Mouse (Mus musculus) kidney, embryonic 15.5 days (tissue): ENCODE results near the gene 1700092M07Rik. TPM values are rescaled to one million over a fixed set of nuclear protein-coding genes. Genes with fewer than 3 reads are reported as not detected.

Source experiments
- ATAC-seq: fragments of 200-750 bp; cut with Nextera tagmentation; replicated peaks from 2 replicates; pipeline ENCODE4 v1.8.0; 2017; ENCODE audit warnings: moderate TSS enrichment; ENCODE audit not compliant: low FRiP score
- H3K27ac ChIP-seq: fragments of 300-500 bp; sonication (generic); 2 replicates; pipeline ENCODE4 v1.5.1; 2015; ENCODE audit warnings: mild to moderate bottlenecking, inconsistent platforms
- H3K27me3 ChIP-seq: fragments of 300-500 bp; sonication (generic); 2 replicates; pipeline ENCODE4 v1.6.1; 2015; ENCODE audit warnings: inconsistent platforms
- H3K36me3 ChIP-seq: fragments of 300-500 bp; sonication (generic); 2 replicates; pipeline ENCODE4 v1.6.1; 2015; ENCODE audit warnings: inconsistent platforms
- H3K4me1 ChIP-seq: fragments of 300-500 bp; sonication (generic); 2 replicates; pipeline ENCODE4 v1.6.1; 2015; ENCODE audit warnings: inconsistent platforms
- H3K4me2 ChIP-seq: fragments of 300-500 bp; sonication (generic); 2 replicates; pipeline ENCODE4 v1.6.1; 2015; ENCODE audit warnings: moderate library complexity, mild to moderate bottlenecking, inconsistent platforms
- H3K4me3 ChIP-seq: fragments of 300-500 bp; sonication (generic); replicated peaks from 2 replicates; pipeline ENCODE4 v1.5.1; 2015; ENCODE audit warnings: mild to moderate bottlenecking, inconsistent platforms
- H3K9ac ChIP-seq: fragments of 300-500 bp; sonication (generic); 2 replicates; pipeline ENCODE4 v1.6.1; 2015; ENCODE audit warnings: mild to moderate bottlenecking, inconsistent platforms
- H3K9me3 ChIP-seq: fragments of 300-500 bp; sonication (generic); replicated peaks from 2 replicates; pipeline ENCODE4 v1.6.1; 2016; ENCODE audit warnings: inconsistent platforms
- WGBS: fragments of 180-500 bp; shearing (Covaris S2); methylation state at CpG from one replicate; pipeline ENCODE4 v1.1.7; 2015; ENCODE audit warnings: mixed read lengths; 5-methylcytosine and 5-hydroxymethylcytosine counted together
- microRNA-seq: library from miRNA; unstranded; fragments of <30 nt; microRNA quantifications from one replicate; pipeline ENCODE4, GENCODE M21; 2016
- polyA plus RNA-seq: library from polyadenylated mRNA; unstranded; fragments of >200 nt; fragmentation: Nextera tagmentation; extraction: Ambion mirVana; gene quantifications from 2 replicates; pipeline ENCODE4 v1.2.1, GENCODE M21; 2015

Gene 1700092M07Rik
- polyA plus RNA-seq, 1 experiment from 2014 or later: 2.6 TPM

DNA sequence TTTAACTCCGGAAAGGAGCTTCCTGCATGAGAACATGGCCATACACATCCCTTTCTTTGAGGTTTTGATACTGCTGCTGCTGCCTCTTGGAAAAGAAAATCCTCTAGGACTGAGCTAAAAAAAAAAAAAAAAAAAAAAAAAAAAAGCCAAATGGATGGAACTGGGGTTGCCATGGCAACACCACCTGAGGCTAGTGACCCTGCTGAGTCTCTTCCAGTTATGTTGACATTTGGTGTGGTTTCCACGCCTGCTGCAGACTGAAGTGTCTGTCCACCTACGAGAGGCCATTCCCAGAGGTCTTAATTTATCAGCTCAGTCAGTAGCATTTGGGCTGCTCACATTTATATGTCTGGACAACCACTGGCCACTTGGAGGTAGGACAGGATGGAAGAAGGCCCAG is 48.0 kb downstream of the 1700092M07Rik start:
- peaks cover 13% of the 10 kb centered on the region for H3K4me1 ChIP-seq
- WGBS: 24% methylated on average over 3 of the region's 3 CpGs
- no peak for ATAC-seq

GRCm38 (mm10) chr19:8789171-8789570 is 48.7 kb downstream of the 1700092M07Rik start:
- Histone ChIP-seq H3K27ac (no peak overlapping the region), H3K9me3 (no peaks in the 10 kb centered on the region), H3K4me3 (no peak overlapping the region), H3K9ac (no peak overlapping the region), H3K27me3 (no peaks in the 10 kb centered on the region), H3K4me1 (peaks cover 13% of the 10 kb centered on the region), H3K4me2 (no peak overlapping the region), H3K36me3 (peaks cover 37% of the 10 kb centered on the region)
- no peak for ATAC-seq
- WGBS: 52% methylated on average over 1 of the region's 1 CpGs

More for the DNA sequence above, 48.0 kb downstream of the 1700092M07Rik start:
- H3K27me3 ChIP-seq: no peaks in the 10 kb centered on the region
- no peaks in the 10 kb centered on the region for H3K9me3 ChIP-seq
- H3K4me2 ChIP-seq: no peak overlapping the region
- H3K4me3 ChIP-seq: no peak overlapping the region
- H3K9ac ChIP-seq: no peak overlapping the region
- H3K27ac ChIP-seq: no peak overlapping the region
- H3K36me3 ChIP-seq: peaks cover 36% of the 10 kb centered on the region

DNA sequence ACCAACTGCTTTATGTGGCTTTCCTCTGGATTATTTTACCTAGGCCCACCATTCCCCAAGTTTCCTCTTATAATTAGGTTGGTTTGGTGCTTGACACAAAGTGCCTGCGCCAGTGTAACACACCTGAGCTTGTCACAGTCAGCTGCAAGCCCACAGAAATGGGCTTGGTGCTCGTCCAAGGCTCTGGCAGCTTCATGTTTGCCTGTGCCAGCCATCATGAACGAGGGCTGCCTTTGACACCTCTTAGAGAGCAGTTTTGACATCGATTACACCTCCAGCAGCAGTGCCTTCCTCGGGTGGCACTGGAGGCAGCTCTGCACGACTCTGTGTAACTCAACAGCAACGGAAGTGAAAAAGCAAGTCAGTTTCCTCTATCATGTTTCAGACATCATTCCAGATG is 49.7 kb downstream of the 1700092M07Rik start:
- H3K36me3 ChIP-seq: peaks cover 45% of the 10 kb centered on the region
- no peak overlapping the region for H3K4me2 ChIP-seq
- no peak for ATAC-seq
- no peaks in the 10 kb centered on the region for H3K9me3 ChIP-seq
- peaks cover 10% of the 10 kb centered on the region for H3K4me1 ChIP-seq
- no peak overlapping the region for H3K9ac ChIP-seq
- no peak overlapping the region for H3K4me3 ChIP-seq
- no peak overlapping the region for H3K27ac ChIP-seq
- WGBS: 71% methylated on average over 7 of the region's 7 CpGs
- H3K27me3 ChIP-seq: no peaks in the 10 kb centered on the region

Small RNA genes within 50 kb of the gene (microRNA-seq; reads per million reads assigned to microRNA genes)
- not detected for gene Mir6992

Other genes with a start within 250 kb of the 1700092M07Rik start
- 6.8 and 8.3 TPM in 2 replicates for gene Slc22a8, start 149.5 kb upstream of the 1700092M07Rik start, polyA plus RNA-seq
- gene Slc22a6, start 122.7 kb upstream of the 1700092M07Rik start, polyA plus RNA-seq: 21.6 and 26.5 TPM in 2 replicates
- gene Chrm1, start 76.9 kb upstream of the 1700092M07Rik start, polyA plus RNA-seq: 0.06 and 0.14 TPM in 2 replicates
- 115 and 123 TPM in 2 replicates for gene Slc3a2, start 17.3 kb upstream of the 1700092M07Rik start, polyA plus RNA-seq
- 90.1 and 94.2 TPM in 2 replicates for gene Wdr74, start 4.9 kb upstream of the 1700092M07Rik start, polyA plus RNA-seq
- gene Stx5a, start 695 bp downstream of the 1700092M07Rik start, polyA plus RNA-seq: 132 and 145 TPM in 2 replicates
- gene Nxf1, start 16.4 kb downstream of the 1700092M07Rik start, polyA plus RNA-seq: 183 and 189 TPM in 2 replicates
- 206 and 220 TPM in 2 replicates for gene Tmem223, start 30.3 kb downstream of the 1700092M07Rik start, polyA plus RNA-seq
- 83.6 and 85.6 TPM in 2 replicates for gene Tmem179b, start 33.7 kb downstream of the 1700092M07Rik start, polyA plus RNA-seq
- gene Taf6l, start 45.7 kb downstream of the 1700092M07Rik start, polyA plus RNA-seq: 31.5 and 35.1 TPM in 2 replicates
- gene Polr2g, start 57.9 kb downstream of the 1700092M07Rik start, polyA plus RNA-seq: 172 and 187 TPM in 2 replicates
- gene Zbtb3, start 61.8 kb downstream of the 1700092M07Rik start, polyA plus RNA-seq: 5.1 and 5.7 TPM in 2 replicates
- 61.7 and 62.7 TPM in 2 replicates for gene Ttc9c, start 78.6 kb downstream of the 1700092M07Rik start, polyA plus RNA-seq
- gene Hnrnpul2, start 79.3 kb downstream of the 1700092M07Rik start, polyA plus RNA-seq: 5.6 and 6.4 TPM in 2 replicates
- gene AC129217.1, start 89.1 kb downstream of the 1700092M07Rik start, polyA plus RNA-seq: not detected in 2 replicates
- gene Bscl2, start 96.7 kb downstream of the 1700092M07Rik start, polyA plus RNA-seq: 52.1 and 58.1 TPM in 2 replicates
- 4.8 and 8.5 TPM in 2 replicates for gene Gng3, start 98.5 kb downstream of the 1700092M07Rik start, polyA plus RNA-seq
- 0.84 and 1.3 TPM in 2 replicates for gene Lrrn4cl, start 110.0 kb downstream of the 1700092M07Rik start, polyA plus RNA-seq
- gene Ubxn1, start 130.8 kb downstream of the 1700092M07Rik start, polyA plus RNA-seq: 192 and 195 TPM in 2 replicates
- 69.5 and 72.8 TPM in 2 replicates for gene Uqcc3, start 140.2 kb downstream of the 1700092M07Rik start, polyA plus RNA-seq
- gene Lbhd1, start 143.0 kb downstream of the 1700092M07Rik start, polyA plus RNA-seq: 82.3 and 111 TPM in 2 replicates
- gene Gm49403, start 143.2 kb downstream of the 1700092M07Rik start, polyA plus RNA-seq: not detected in 2 replicates
- gene 1810009A15Rik, start 148.1 kb downstream of the 1700092M07Rik start, polyA plus RNA-seq: 100 TPM in 2 replicates
- not detected in 2 replicates for gene Gm49416, start 148.2 kb downstream of the 1700092M07Rik start, polyA plus RNA-seq
- 42.4 and 47.4 TPM in 2 replicates for gene Ints5, start 152.3 kb downstream of the 1700092M07Rik start, polyA plus RNA-seq
- gene Ganab, start 157.4 kb downstream of the 1700092M07Rik start, polyA plus RNA-seq: 126 and 130 TPM in 2 replicates
- 51.2 and 51.8 TPM in 2 replicates for gene B3gat3, start 179.7 kb downstream of the 1700092M07Rik start, polyA plus RNA-seq
- gene Rom1, start 188.6 kb downstream of the 1700092M07Rik start, polyA plus RNA-seq: 3.9 and 4.9 TPM in 2 replicates
- 28.7 and 33.5 TPM in 2 replicates for gene Eml3, start 188.8 kb downstream of the 1700092M07Rik start, polyA plus RNA-seq
- 166 and 168 TPM in 2 replicates for gene Mta2, start 201.2 kb downstream of the 1700092M07Rik start, polyA plus RNA-seq
- gene Tut1, start 213.1 kb downstream of the 1700092M07Rik start, polyA plus RNA-seq: 32.9 and 33.5 TPM in 2 replicates
- 467 and 476 TPM in 2 replicates for gene Eef1g, start 226.3 kb downstream of the 1700092M07Rik start, polyA plus RNA-seq
- 17.3 and 18.2 TPM in 2 replicates for gene Ahnak, start 248.6 kb downstream of the 1700092M07Rik start, polyA plus RNA-seq